Mouse (Mus musculus) cerebellum, adult 2 months (tissue): ENCODE data around the gene Fubp1. TPM values are rescaled to one million over a fixed set of nuclear protein-coding genes. Genes with fewer than 3 reads are reported as not detected.

Experiments used
- DNase-seq, 2 experiments: peaks; one replicate each; pipeline ENCODE4 v3.0.0; 2021
- H3K27ac ChIP-seq: fragments of 200-500 bp; 2 replicates; pipeline ENCODE4 v1.5.1; 2012; ENCODE audit warnings: low read length, control low read depth, inconsistent platforms; ENCODE audit not compliant: insufficient read depth
- H3K27me3 ChIP-seq: fragments of 200-500 bp; 2 replicates; pipeline ENCODE4 v1.6.1; 2012; ENCODE audit warnings: inconsistent platforms, mild to moderate bottlenecking, low read length, moderate library complexity; ENCODE audit not compliant: control insufficient read depth, insufficient read depth
- H3K4me1 ChIP-seq: fragments of 200-500 bp; 2 replicates; pipeline ENCODE4 v1.6.1; 2011; ENCODE audit warnings: low read length; ENCODE audit not compliant: control insufficient read depth, insufficient read depth
- H3K4me3 ChIP-seq: fragments of 200-500 bp; replicated peaks from 2 replicates; pipeline ENCODE3; 2011; ENCODE audit warnings: mild to moderate bottlenecking, low read depth, low read length, control low read depth; ENCODE audit not compliant: insufficient read depth
- CTCF ChIP-seq: fragments of 200-500 bp; IDR thresholded peaks from 2 replicates; pipeline ENCODE4 v1.5.1; 2011; ENCODE audit warnings: low read depth, mild to moderate bottlenecking, control low read depth, low read length, moderate library complexity, borderline replicate concordance; ENCODE audit not compliant: insufficient read depth
- POLR2A ChIP-seq: fragments of 200-500 bp; IDR thresholded peaks from 2 replicates; pipeline ENCODE4 v1.6.1; 2011; ENCODE audit warnings: low read length, control low read depth, borderline replicate concordance; ENCODE audit not compliant: insufficient read depth
- WGBS: fragments of 180-500 bp; shearing (Covaris S2); methylation state at CpG from one replicate; pipeline ENCODE4 v1.1.7; 2018; 5-methylcytosine and 5-hydroxymethylcytosine counted together
- polyA plus RNA-seq: library from polyadenylated mRNA; depleted of rRNA; stranded (reverse); fragments of >200 nt; gene quantifications from 2 replicates; pipeline ENCODE4 v1.2.3, GENCODE M21; 2012

The Fubp1 gene
- polyA plus RNA-seq, 1 experiment, result 94.5 TPM

DNA sequence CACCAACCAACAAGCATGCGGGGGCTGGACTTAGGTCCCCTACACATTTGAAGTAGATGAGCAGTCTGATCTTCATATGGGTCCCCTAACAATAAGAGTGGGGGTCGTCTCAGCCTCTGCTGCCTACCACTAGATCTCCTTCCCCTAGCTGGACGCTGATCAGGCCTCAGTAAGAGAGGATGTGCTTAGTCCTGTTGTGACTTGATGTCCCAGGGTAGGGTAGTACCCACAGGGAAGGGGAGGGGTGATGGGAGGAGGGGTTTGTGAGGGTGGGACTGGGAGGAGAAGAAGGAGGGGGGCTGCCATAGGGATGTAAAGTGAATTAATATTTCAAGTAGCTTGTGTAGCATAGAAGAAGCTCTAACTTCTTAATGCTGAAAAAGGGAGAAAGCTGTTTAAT, 11.1 kb upstream of the Fubp1 start:
- WGBS, result 68% methylated on average over 3 of the region's 3 CpGs
- H3K4me3 ChIP-seq, result no peak overlapping the region
- DNase-seq, result no peak
- H3K27me3 ChIP-seq, result no peaks in the 10 kb centered on the region
- H3K4me1 ChIP-seq, result no peaks in the 10 kb centered on the region
- H3K27ac ChIP-seq, result no peak overlapping the region
- TF ChIP-seq POLR2A (no peak), CTCF (no peak)

DNA sequence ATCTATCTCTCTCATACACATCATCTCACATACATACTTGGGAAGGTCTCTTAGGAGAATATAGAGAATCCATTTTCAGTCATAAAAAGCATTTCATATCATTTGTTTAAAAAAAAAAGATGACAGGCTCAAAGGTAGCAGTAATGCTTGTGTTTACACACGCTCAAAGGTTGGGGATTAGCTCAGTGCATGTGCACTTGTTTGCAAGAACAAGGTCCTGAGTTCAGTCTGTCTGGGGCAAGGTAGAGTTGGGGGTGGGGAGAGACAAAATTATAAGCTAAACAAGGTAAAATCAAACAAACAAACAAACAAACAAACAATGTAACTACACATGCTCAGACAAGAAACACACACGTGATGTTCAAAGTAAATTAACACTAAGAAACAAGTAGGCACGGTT, 9.0 kb upstream of the Fubp1 start:
- DNase-seq, result no peak
- no peaks in the 10 kb centered on the region for H3K27me3 ChIP-seq
- no peaks in the 10 kb centered on the region for H3K4me1 ChIP-seq
- no peak overlapping the region for H3K4me3 ChIP-seq
- WGBS, result 95% methylated on average over 3 of the region's 3 CpGs
- no peak for TF ChIP-seq CTCF
- H3K27ac ChIP-seq, result no peak overlapping the region

DNA sequence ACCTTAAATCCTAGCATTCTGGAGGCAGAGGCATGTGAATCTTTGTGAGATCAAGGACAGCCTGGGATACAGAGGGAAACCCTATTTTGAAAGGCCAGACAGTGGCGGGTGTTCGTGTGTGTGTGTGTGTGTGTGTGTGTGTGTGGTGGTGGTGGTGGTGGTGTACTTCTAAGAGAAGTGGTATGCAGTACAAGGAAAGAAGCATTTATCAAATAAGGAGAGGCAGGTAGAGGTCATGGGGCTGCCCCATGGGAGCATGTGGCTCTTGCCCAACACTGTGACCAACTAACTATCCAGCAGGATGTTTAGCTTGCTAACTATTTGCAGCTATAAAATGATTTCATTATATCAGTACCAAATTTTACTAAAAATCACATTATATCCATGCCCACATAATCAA, 8.6 kb upstream of the Fubp1 start:
- Histone ChIP-seq H3K4me1 (no peaks in the 10 kb centered on the region), H3K4me3 (no peak overlapping the region), H3K27me3 (no peaks in the 10 kb centered on the region), H3K27ac (no peak overlapping the region)
- 73% methylated on average over 2 of the region's 2 CpGs for WGBS
- no peak for DNase-seq
- no peak for TF ChIP-seq POLR2A
- no peak for TF ChIP-seq CTCF

DNA sequence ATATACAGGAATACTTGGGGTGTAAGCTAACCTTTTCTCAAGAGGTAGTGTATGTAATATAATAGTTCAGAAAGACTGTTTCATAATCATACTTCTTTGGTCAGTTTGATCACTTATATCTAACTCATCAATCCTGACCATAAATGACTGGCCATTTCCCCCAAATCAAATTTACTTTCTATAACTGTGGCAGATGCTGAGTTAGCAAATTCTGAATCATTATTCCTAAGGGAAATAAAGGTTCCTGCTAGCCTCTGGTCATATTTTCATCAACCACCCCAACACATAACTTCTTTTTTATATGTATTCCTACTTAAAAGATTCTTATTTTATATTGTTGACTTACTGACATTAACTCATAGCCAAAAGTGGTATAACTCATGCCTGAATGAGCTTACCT, 7.3 kb upstream of the Fubp1 start:
- no peak overlapping the region for H3K4me3 ChIP-seq
- H3K27me3 ChIP-seq, result no peaks in the 10 kb centered on the region
- no peak for DNase-seq
- no peak for TF ChIP-seq POLR2A
- TF ChIP-seq CTCF, result no peak
- no peak overlapping the region for H3K27ac ChIP-seq
- H3K4me1 ChIP-seq, result no peaks in the 10 kb centered on the region

DNA sequence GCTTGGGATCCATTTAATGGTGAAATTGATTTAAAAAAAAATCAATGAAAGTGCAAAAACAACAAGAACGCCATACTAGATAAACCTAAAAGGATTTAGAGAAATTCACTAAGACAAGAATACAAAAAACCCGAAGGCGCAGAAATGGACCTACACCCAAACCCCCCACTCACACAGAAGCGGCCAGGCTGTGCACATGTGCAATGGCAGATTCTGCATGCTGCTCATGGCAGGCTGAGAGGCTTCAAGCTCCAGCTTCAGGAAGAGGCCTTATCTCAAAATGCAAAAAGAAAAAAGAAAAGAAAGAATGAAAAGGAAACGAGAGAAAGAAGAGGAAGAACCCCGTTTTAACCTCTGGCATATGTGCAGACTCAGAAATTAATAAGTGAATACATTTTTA, 6.8 kb upstream of the Fubp1 start:
- no peak overlapping the region for H3K27ac ChIP-seq
- no peak for TF ChIP-seq CTCF
- TF ChIP-seq POLR2A, result no peak
- no peaks in the 10 kb centered on the region for H3K4me1 ChIP-seq
- no peaks in the 10 kb centered on the region for H3K27me3 ChIP-seq
- no peak overlapping the region for H3K4me3 ChIP-seq
- 90% methylated on average over 6 of the region's 6 CpGs for WGBS
- DNase-seq, result no peak

DNA sequence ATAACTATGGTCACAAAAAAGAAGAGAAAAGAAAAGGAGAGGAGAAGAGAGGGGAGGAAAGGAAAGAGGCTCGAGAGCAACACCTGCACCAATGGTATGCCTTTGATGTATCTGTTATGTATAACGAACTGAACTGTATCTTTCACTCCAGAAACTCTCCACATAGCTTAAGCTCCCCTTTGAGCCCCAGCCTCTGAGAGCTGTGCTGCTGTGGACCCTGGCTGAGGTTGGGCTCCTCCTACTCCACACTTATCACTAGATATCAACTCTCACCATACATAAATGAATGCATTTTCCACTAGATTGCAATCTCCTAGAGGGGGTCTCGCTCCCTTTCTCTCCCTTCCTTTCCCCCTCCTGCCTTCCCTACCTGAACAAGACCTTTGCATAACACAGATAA, 6.2 kb upstream of the Fubp1 start:
- Histone ChIP-seq H3K4me3 (no peak overlapping the region), H3K27me3 (no peaks in the 10 kb centered on the region), H3K27ac (no peak overlapping the region), H3K4me1 (no peaks in the 10 kb centered on the region)
- 78% methylated on average over 3 of the region's 3 CpGs for WGBS
- TF ChIP-seq POLR2A, result no peak
- no peak for TF ChIP-seq CTCF
- DNase-seq, result no peak

DNA sequence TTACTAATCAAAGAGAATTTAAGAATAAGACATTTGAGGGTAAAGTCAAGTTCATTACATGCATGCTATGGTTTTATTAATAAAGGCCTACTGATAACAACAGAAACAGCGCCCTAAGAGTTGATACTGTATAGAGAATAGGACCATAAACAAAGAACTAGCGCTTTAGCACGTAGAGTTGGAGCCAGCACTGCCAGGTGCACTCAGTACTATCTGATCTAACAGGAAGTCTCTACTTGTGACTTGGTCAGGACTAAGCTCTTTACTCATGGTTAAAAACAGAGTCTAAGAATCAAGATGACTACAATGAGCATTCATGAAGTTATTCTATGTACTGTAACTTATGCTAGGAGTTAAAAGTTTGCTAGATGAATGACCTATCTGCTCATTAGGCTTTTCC, 5.6 kb upstream of the Fubp1 start:
- H3K27me3 ChIP-seq, result no peaks in the 10 kb centered on the region
- WGBS, result 93% methylated on average over 3 of the region's 3 CpGs
- no peak for TF ChIP-seq CTCF
- TF ChIP-seq POLR2A, result no peak
- no peak for DNase-seq
- H3K27ac ChIP-seq, result no peak overlapping the region
- H3K4me1 ChIP-seq, result no peaks in the 10 kb centered on the region
- H3K4me3 ChIP-seq, result no peak overlapping the region

DNA sequence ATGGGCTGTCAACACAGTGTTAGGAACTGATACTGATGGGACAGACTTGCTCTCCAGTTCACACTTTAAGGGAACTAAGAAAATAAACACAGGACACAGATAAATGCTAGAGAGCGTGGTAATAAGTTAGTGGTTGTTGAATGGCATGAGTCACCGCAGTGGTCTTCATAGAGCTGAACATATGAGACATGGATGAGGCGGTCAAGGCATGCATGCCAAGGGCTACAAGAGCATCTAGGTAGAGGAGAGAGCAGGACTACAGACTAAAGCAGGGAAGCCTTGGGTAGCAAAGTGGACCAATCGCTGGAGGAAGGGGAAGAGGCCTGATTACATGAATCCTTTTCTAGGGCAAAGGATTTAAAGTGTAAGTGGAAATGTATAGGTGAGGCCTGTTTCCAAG, 3.1 kb upstream of the Fubp1 start:
- WGBS, result 96% methylated on average over 4 of the region's 4 CpGs
- Histone ChIP-seq H3K27me3 (no peaks in the 10 kb centered on the region), H3K4me1 (no peaks in the 10 kb centered on the region; the same call in 1 of the 2 replicates), H3K27ac (no peak overlapping the region), H3K4me3 (no peak overlapping the region)
- DNase-seq, result no peak
- TF ChIP-seq POLR2A, result no peak
- TF ChIP-seq CTCF, result no peak

DNA sequence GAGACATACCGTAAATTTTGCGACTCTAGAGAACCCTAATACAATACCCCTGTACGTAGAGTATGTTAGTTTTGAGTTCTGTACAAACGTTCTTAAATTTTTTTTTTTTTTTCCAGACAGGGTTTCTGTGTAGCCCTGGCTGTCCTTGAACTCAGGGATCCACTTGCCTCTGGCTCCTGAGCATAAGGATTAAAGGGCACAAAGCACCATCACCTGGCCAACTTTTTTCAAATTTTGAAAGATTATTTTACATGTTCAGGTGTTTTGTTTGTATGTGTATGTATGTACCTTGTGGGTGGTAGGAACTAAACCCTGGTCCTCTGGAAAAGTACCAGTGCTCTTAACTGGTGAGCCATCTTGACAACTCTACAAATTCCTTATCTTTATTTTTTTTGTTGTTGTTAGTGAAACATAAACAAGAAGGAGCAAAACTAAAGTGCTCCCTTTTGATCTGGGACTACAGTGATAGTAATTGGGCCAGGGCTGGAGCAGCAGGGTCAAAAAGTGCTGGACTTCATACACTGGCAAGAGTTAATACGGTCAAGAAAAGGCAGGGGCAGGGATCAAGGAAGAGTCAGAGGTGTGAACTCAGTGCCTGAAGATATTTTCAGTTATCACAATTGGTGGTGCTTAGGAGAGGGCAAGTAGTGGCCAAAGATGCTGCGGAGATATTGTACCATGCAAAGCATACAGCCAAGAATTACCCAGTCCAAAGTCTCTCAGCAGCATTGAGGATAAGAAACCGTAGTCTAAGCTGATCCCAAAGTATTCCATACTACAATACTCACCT, 1.9 kb upstream of the Fubp1 start:
- peaks cover 5% of the 10 kb centered on the region for H3K4me1 ChIP-seq
- H3K27me3 ChIP-seq, result no peaks in the 10 kb centered on the region
- no peak overlapping the region for H3K4me3 ChIP-seq
- H3K27ac ChIP-seq, result 0 out of 2 replicates have a peak overlapping the region, but pooled peaks have one; percentile 40
- no peak for DNase-seq
- TF ChIP-seq CTCF (no peak), POLR2A (no peak)
- 80% methylated on average over 7 of the region's 7 CpGs for WGBS
